Mouse (Mus musculus) G1E (cell line): ENCODE results near the gene Slc35f6.

Experiments
- CTCF ChIP-seq: IDR thresholded peaks from 2 replicates; pipeline ENCODE4 v1.5.1; 2012; ENCODE audit warnings: low read depth, low read length, inconsistent platforms, mixed read lengths
- GATA1 ChIP-seq: IDR thresholded peaks from 2 replicates; pipeline ENCODE4 v1.6.1; 2012; ENCODE audit warnings: borderline replicate concordance, low read length, inconsistent platforms, mixed read lengths
- GATA2 ChIP-seq: IDR thresholded peaks from 2 replicates; pipeline ENCODE4 v1.6.1; 2012; ENCODE audit warnings: low read depth, low read length, inconsistent platforms, borderline replicate concordance
- POLR2AphosphoS5 ChIP-seq: IDR thresholded peaks from 2 replicates; pipeline ENCODE4 v1.6.1; 2012; ENCODE audit warnings: low read depth, low read length, inconsistent platforms; ENCODE audit not compliant: insufficient replicate concordance

GRCm38 (mm10) chr5:30659042-30659441 is 11.3 kb downstream of the Slc35f6 start:
- TF ChIP-seq CTCF (no peak), GATA1 (no peak), POLR2AphosphoS5 (no peak), GATA2 (no peak)
